Mouse (Mus musculus): ENCODE data around the gene Gm4027.
"Not testable (repeated sequence)": the region's sequence is repeated elsewhere in the genome, so short reads cannot be mapped to it uniquely, and the experiment has no call there.

Gene Gm4027

DNA sequence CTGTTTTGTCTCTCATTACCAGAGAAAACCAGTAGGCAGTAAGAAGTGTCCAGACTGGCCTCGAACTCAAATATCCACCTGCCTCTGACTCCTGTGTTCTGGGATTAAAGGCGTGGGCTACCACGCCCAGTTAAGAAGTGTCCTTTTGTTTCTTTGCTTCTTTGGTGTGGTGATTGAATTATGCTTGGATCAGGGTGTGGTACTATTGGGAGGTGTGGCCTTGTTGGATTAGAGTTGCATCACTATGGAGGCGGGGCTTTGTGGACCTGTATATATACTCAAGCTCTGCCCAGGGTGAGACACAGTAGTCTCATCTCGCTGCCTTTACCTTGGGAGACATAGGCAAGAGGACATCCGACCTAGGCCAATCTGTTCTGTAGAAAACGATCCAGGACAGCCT is at the start of gene Gm4027:
TSS of gene Gm4027 (plus strand) at position 301 of the 400 bp plus-strand sequence.
- not testable (repeated sequence) for DNase-seq (ENCODE audit: low read depth, low spot score)

DNA sequence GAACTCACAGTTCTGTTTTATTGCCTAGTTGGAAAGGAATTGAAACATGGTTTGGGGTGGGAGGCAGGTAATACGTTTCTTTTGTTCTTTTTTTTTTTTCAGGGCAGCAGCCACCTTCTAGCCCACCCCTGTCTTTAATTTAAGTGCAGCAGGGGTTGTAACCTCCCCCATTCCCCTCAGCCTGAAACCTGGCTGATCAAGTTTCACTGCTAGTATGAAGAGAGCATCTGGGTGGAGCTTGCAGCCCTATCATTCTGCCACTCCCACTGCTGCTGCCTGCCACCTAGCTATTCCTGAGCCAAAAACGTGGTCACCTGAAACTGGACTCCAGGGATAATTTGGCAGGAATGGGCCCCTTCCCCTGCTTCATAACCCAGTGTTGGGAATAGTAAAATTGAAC is 17.3 kb upstream of the Gm4027 start:
- not testable (repeated sequence) for DNase-seq (ENCODE audit: low read depth, low spot score)

DNA sequence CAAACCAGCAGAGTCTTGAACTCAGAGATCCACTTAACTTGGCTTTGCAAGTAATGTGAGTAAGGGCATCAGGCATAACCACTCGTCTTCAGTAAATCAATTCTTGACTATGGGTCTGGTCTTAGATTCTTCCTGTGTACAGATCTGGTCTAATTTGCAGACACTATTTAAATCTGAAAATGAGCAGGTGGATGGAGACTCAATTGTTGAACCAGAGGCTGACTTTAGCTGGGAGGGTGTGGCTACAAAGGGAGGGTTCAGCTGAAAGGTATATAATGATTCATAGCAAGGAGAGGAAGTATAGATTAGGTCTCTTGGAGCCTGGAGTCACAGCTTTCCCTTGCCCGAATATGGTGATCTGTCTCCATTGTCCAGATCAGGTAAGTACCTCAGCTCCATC is 16.3 kb upstream of the Gm4027 start, which contains the start of gene Oog1:
TSS of gene Oog1 (plus strand) at position 301 of the 400 bp plus-strand sequence.
- not testable (repeated sequence) for DNase-seq (ENCODE audit: low read depth, low spot score)

DNA sequence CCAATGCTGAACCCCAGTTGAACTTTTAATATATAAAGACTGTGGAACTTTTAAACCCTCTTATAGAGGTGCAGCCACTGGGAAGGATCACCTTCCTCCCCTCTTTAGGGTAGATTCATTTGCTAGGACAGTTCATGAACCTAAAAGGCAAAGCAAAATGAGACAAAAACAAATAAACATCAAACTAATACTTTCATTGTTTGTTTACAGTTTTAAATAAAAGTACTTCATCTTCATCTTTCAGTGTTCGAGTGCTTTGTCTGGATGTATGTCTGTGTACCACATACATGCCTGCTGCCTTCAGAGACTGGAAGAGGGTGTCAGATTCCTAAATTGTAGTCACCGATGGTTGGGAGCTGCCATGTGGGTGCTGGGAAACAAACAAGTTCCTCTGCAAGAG is 25.9 kb downstream of the Gm4027 start, which contains the start of gene Gm16381:
TSS of gene Gm16381 (minus strand) at position 101 of the 400 bp plus-strand sequence.
- DNase-seq (ENCODE audit: low read depth, low spot score), result not testable (repeated sequence)

GRCm38 (mm10) chr12:87652916-87653703 is 34.4 kb downstream of the Gm4027 start:
- DNase-seq (ENCODE audit: low read depth, low spot score), result not testable (repeated sequence)

Data from 3T3-L1 (cell line).